Mouse (Mus musculus) brain, embryonic 14.5 days (tissue): ENCODE data around the gene Cgas.

Experiments
- CTCF ChIP-seq: fragments of 200-500 bp; IDR thresholded peaks from 2 replicates; pipeline ENCODE4 v1.5.1; 2012; ENCODE audit warnings: inconsistent platforms, mild to moderate bottlenecking, moderate library complexity, borderline replicate concordance; ENCODE audit not compliant: insufficient read depth, insufficient read length; ENCODE audit errors: extremely low read depth
- POLR2A ChIP-seq: fragments of 200-500 bp; IDR thresholded peaks from 2 replicates; pipeline ENCODE4 v1.6.1; 2012; ENCODE audit warnings: mild to moderate bottlenecking, inconsistent platforms, borderline replicate concordance; ENCODE audit not compliant: poor library complexity, insufficient read depth, insufficient read length, severe bottlenecking; ENCODE audit errors: extremely low read depth

- no peak for TF ChIP-seq POLR2A
- TF ChIP-seq CTCF = no peak
These were observed 4.6 kb upstream of the Cgas start for GRCm38 (mm10) chr9:78447606-78447972.
